Mouse (Mus musculus) myocyte (in vitro differentiated cells): ENCODE measurements around the gene Trpm4.

Source experiments
- CEBPB ChIP-seq: IDR thresholded peaks from 2 replicates; pipeline ENCODE4 v1.6.1; 2011; ENCODE audit warnings: mild to moderate bottlenecking, moderate library complexity; ENCODE audit not compliant: poor library complexity, insufficient read depth, severe bottlenecking
- E2F4 ChIP-seq: IDR thresholded peaks from one replicate; pipeline ENCODE4 v1.6.1; 2011; ENCODE audit warnings: mild to moderate bottlenecking, control low read depth, moderate library complexity; ENCODE audit not compliant: insufficient read depth
- MAX ChIP-seq: IDR thresholded peaks from one replicate; pipeline ENCODE4 v1.6.1; 2011; ENCODE audit warnings: low read depth, mild to moderate bottlenecking, control low read depth
- MYOD1 ChIP-seq, 3 experiments: IDR thresholded peaks; one replicate each; pipeline ENCODE4 v1.6.1; 2011; ENCODE audit warnings: control low read depth in 2 of 3, low read depth in 2 of 3, mild to moderate bottlenecking in 2 of 3, moderate library complexity in 1 of 3; ENCODE audit not compliant: insufficient read length in 2 of 3, control insufficient read depth in 1 of 3
- MYOG ChIP-seq, 3 experiments: IDR thresholded peaks; one replicate each; pipeline ENCODE4 v1.6.1; 2011; ENCODE audit warnings: control low read depth in 2 of 3, low read depth in 2 of 3, mild to moderate bottlenecking in 2 of 3; ENCODE audit not compliant: insufficient read length in 2 of 3, control insufficient read depth in 1 of 3, insufficient read depth in 1 of 3
- POLR2A ChIP-seq: IDR thresholded peaks from one replicate; pipeline ENCODE4 v1.6.1; 2011; ENCODE audit warnings: low read depth, mild to moderate bottlenecking, control low read depth, moderate library complexity; ENCODE audit not compliant: insufficient read length
- POLR2AphosphoS2 ChIP-seq: IDR thresholded peaks from one replicate; pipeline ENCODE4 v1.6.1; 2011; ENCODE audit warnings: low read depth, control low read depth; ENCODE audit not compliant: insufficient read length
- SRF ChIP-seq: IDR thresholded peaks from one replicate; pipeline ENCODE4 v1.6.1; 2011; ENCODE audit warnings: low read depth; ENCODE audit not compliant: control insufficient read depth, insufficient read length
- TCF12 ChIP-seq: IDR thresholded peaks from one replicate; pipeline ENCODE4 v1.6.1; 2011; ENCODE audit warnings: mild to moderate bottlenecking, control low read depth; ENCODE audit not compliant: poor library complexity, insufficient read depth, severe bottlenecking
- TCF3 ChIP-seq: IDR thresholded peaks from one replicate; pipeline ENCODE4 v1.6.1; 2011; ENCODE audit warnings: low read depth, control low read depth; ENCODE audit not compliant: insufficient read length
- USF1 ChIP-seq: IDR thresholded peaks from one replicate; pipeline ENCODE4 v1.6.1; 2011; ENCODE audit warnings: low read depth, mild to moderate bottlenecking, control low read depth, moderate library complexity

DNA sequence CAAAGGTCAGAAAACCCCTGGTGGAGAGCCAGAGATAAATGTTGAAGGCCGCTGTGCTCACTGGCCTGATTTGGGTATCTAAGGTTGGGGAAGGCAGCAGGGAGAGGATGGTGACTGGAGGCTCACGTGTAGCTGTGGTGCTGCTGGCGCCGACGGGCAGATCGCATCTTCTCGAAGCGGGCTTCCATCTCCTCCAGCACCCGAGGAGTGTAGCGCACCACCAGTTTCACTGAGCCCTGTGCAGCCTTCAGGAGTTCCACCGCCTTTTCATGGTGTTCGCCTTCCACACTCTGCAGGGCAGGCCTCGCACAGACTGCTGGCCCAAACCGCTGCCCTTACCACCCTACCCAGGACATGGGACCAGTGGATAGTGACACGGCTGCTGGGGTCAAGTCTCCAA lies 34.6 kb upstream of the Trpm4 start:
- TF ChIP-seq USF1 (no peak), MAX (no peak), POLR2A (no peak), MYOD1 (IDR thresholded peaks at IDR 0.05; ENCODE audit: control insufficient read depth in 1 of 3, insufficient read length in 2 of 3, low read depth in 2 of 3) (no peak), POLR2AphosphoS2 (peak; percentile 32), TCF12 (no peak), CEBPB (no peak), E2F4 (no peak), MYOG (IDR thresholded peaks at IDR 0.05; ENCODE audit: control insufficient read depth in 1 of 3, insufficient read depth in 1 of 3, insufficient read length in 2 of 3, low read depth in 2 of 3) (no peak), TCF3 (no peak), SRF (no peak)
